Comparison of ENCODE assay signal across 8 mouse cellular contexts in genomic region chr3:28814361-28814760, GRCm38 (mm10). TPM values are rescaled to one million over a fixed set of nuclear protein-coding genes. Genes with fewer than 3 reads are reported as not detected.
A peak's percentile ranks its signal among the peaks of the same experiment; 100 is the strongest.
DNase-seq lines count a peak whose midpoint lies in the region; ATAC-seq and TF ChIP-seq lines count a peak whose summit lies in the region.

No protein-coding gene starts in this region.

- H3K27me3 ChIP-seq in forebrain, embryonic 14.5 days (replicated peaks; ENCODE audit: control insufficient read depth, insufficient read depth, low read length), result no peaks in the 10 kb centered on the region
- H3K27me3 ChIP-seq in forebrain, embryonic 12.5 days, result no peaks in the 10 kb centered on the region
- H3K27me3 ChIP-seq in midbrain, embryonic 11.5 days (ENCODE audit: control insufficient read depth, insufficient read depth, low read length), result no peaks in the 10 kb centered on the region
- H3K27me3 ChIP-seq in midbrain, embryonic 13.5 days, result no peaks in the 10 kb centered on the region
- H3K27me3 ChIP-seq in lung, postnatal 0 days (replicated peaks; ENCODE audit: insufficient read depth, low read length), result no peaks in the 10 kb centered on the region

- no peak overlapping the region for H3K4me2 ChIP-seq in forebrain, embryonic 14.5 days (ENCODE audit: low read length)
- H3K4me2 ChIP-seq in forebrain, embryonic 12.5 days, result no peak overlapping the region
- H3K4me2 ChIP-seq in midbrain, embryonic 11.5 days, result no peak overlapping the region
- no peak overlapping the region for H3K4me2 ChIP-seq in midbrain, embryonic 13.5 days (replicated peaks)
- no peak overlapping the region for H3K4me2 ChIP-seq in lung, postnatal 0 days (replicated peaks; ENCODE audit: low read depth, low read length)

- WGBS in forebrain, embryonic 14.5 days, result 9% methylated on average over 4 of the region's 4 CpGs
- WGBS in forebrain, embryonic 12.5 days, result 8% methylated on average over 4 of the region's 4 CpGs
- WGBS in midbrain, embryonic 11.5 days, result 17% methylated on average over 4 of the region's 4 CpGs
- 13% methylated on average over 4 of the region's 4 CpGs for WGBS in midbrain, embryonic 13.5 days
- whole genome bisulfite sequencing in lung, postnatal 0 days, result 4% methylated on average over 4 of the region's 4 CpGs

- peak; percentile 86 for DNase-seq in forebrain, embryonic 14.5 days (ENCODE audit: low spot score)
- DNase-seq in midbrain, embryonic 11.5 days (ENCODE audit: low spot score, missing footprints), result peak; percentile 94
- DNase-seq in embryo, embryonic 11 days, result peak; percentile 73
- DNase-seq in lung, postnatal 0 days (ENCODE audit: low spot score), result peak; percentile 78
- no peak for DNase-seq in urinary bladder, postnatal 36 days (ENCODE audit: low spot score in 2 of 2)
- DNase-seq in spleen, postnatal 4 days (ENCODE audit: low spot score in 2 of 2), result no peak

- no peak for TF ChIP-seq EP300 in lung, postnatal 0 days (IDR thresholded peaks at IDR 0.05)

- H3K4me3 ChIP-seq in forebrain, embryonic 14.5 days (ENCODE audit: low read depth, low read length), result no peak overlapping the region
- H3K4me3 ChIP-seq in forebrain, embryonic 12.5 days (replicated peaks), result no peak overlapping the region
- no peak overlapping the region for H3K4me3 ChIP-seq in midbrain, embryonic 11.5 days (ENCODE audit: low read depth, low read length)
- H3K4me3 ChIP-seq in midbrain, embryonic 13.5 days (replicated peaks), result no peak overlapping the region
- no peak overlapping the region for H3K4me3 ChIP-seq in lung, postnatal 0 days (ENCODE audit: low read depth, low read length)

- no peak overlapping the region for H3K9ac ChIP-seq in forebrain, embryonic 14.5 days (ENCODE audit: low read length)
- no peak overlapping the region for H3K9ac ChIP-seq in forebrain, embryonic 12.5 days
- no peak overlapping the region for H3K9ac ChIP-seq in midbrain, embryonic 11.5 days (ENCODE audit: low read length)
- H3K9ac ChIP-seq in midbrain, embryonic 13.5 days (replicated peaks), result no peak overlapping the region
- no peak overlapping the region for H3K9ac ChIP-seq in lung, postnatal 0 days (replicated peaks; ENCODE audit: low read depth)

- H3K4me1 ChIP-seq in forebrain, embryonic 14.5 days (ENCODE audit: control insufficient read depth, insufficient read depth, low read length), result no peaks in the 10 kb centered on the region
- H3K4me1 ChIP-seq in forebrain, embryonic 12.5 days, result no peaks in the 10 kb centered on the region
- no peaks in the 10 kb centered on the region for H3K4me1 ChIP-seq in midbrain, embryonic 11.5 days (ENCODE audit: control insufficient read depth, insufficient read depth, low read length)
- H3K4me1 ChIP-seq in midbrain, embryonic 13.5 days (replicated peaks), result no peaks in the 10 kb centered on the region
- H3K4me1 ChIP-seq in lung, postnatal 0 days (ENCODE audit: insufficient read depth, low read depth, low read length), result no peaks in the 10 kb centered on the region

- peak; percentile 81 for TF ChIP-seq CTCF in lung, postnatal 0 days (IDR thresholded peaks at IDR 0.05)

- no peaks in the 10 kb centered on the region for H3K36me3 ChIP-seq in forebrain, embryonic 14.5 days (ENCODE audit: control insufficient read depth, insufficient read depth, low read length)
- H3K36me3 ChIP-seq in forebrain, embryonic 12.5 days (replicated peaks), result no peaks in the 10 kb centered on the region
- no peaks in the 10 kb centered on the region for H3K36me3 ChIP-seq in midbrain, embryonic 11.5 days (ENCODE audit: control insufficient read depth, insufficient read depth, low read length)
- peaks cover 6% of the 10 kb centered on the region; the same call in 1 of the 2 replicates for H3K36me3 ChIP-seq in midbrain, embryonic 13.5 days
- no peaks in the 10 kb centered on the region for H3K36me3 ChIP-seq in lung, postnatal 0 days (ENCODE audit: insufficient read depth, low read length)

- H3K9me3 ChIP-seq in forebrain, embryonic 14.5 days (replicated peaks; ENCODE audit: control insufficient read depth, low read length), result no peaks in the 10 kb centered on the region
- no peaks in the 10 kb centered on the region for H3K9me3 ChIP-seq in forebrain, embryonic 12.5 days
- no peaks in the 10 kb centered on the region for H3K9me3 ChIP-seq in midbrain, embryonic 11.5 days (ENCODE audit: control insufficient read depth, low read length)
- H3K9me3 ChIP-seq in midbrain, embryonic 13.5 days, result no peaks in the 10 kb centered on the region
- no peaks in the 10 kb centered on the region for H3K9me3 ChIP-seq in lung, postnatal 0 days (ENCODE audit: low read length)

- 0 out of 2 replicates have a peak, but pooled peaks have one; percentile 54 for ATAC-seq in forebrain, embryonic 14.5 days
- no peak for ATAC-seq in forebrain, embryonic 12.5 days (ENCODE audit: low FRiP score)
- ATAC-seq in midbrain, embryonic 11.5 days (ENCODE audit: low FRiP score), result no peak
- no peak for ATAC-seq in midbrain, embryonic 13.5 days
- ATAC-seq in lung, postnatal 0 days, result no peak

- no peak overlapping the region for H3K27ac ChIP-seq in forebrain, embryonic 14.5 days (ENCODE audit: low read depth, low read length)
- H3K27ac ChIP-seq in forebrain, embryonic 12.5 days, result no peak overlapping the region
- H3K27ac ChIP-seq in midbrain, embryonic 11.5 days (ENCODE audit: low read depth, low read length), result no peak overlapping the region
- H3K27ac ChIP-seq in midbrain, embryonic 13.5 days, result no peak overlapping the region
- H3K27ac ChIP-seq in lung, postnatal 0 days (ENCODE audit: low read length), result no peak overlapping the region

RNA-seq across cellular contexts. Expression of gene Rpl22l1, which starts 9.1 kb away (rescaled TPM):
- 233 and 285 TPM in 2 replicates for polyA plus RNA-seq in forebrain, embryonic 14.5 days (2014; fragmentation: Nextera tagmentation; extraction: Ambion mirVana)
- 359 and 367 TPM in 2 replicates for polyA plus RNA-seq in forebrain, embryonic 12.5 days (2016; fragmentation: Nextera tagmentation; extraction: Ambion mirVana)
- polyA plus RNA-seq in midbrain, embryonic 11.5 days (2014; fragmentation: Nextera tagmentation; extraction: Ambion mirVana), result 389 and 419 TPM in 2 replicates
- 233 and 254 TPM in 2 replicates for polyA plus RNA-seq in midbrain, embryonic 13.5 days (2015; fragmentation: Nextera tagmentation; extraction: Ambion mirVana)
- 279 and 306 TPM in 2 replicates for polyA plus RNA-seq in lung, postnatal 0 days (2015; fragmentation: Nextera tagmentation; extraction: Ambion mirVana)

RNA-seq across cellular contexts. Expression of gene Eif5a2, which starts 33.3 kb away (rescaled TPM):
- 11.9 and 12.5 TPM in 2 replicates for polyA plus RNA-seq in forebrain, embryonic 14.5 days (2014; fragmentation: Nextera tagmentation; extraction: Ambion mirVana)
- polyA plus RNA-seq in forebrain, embryonic 12.5 days (2016; fragmentation: Nextera tagmentation; extraction: Ambion mirVana), result 13.1 and 13.8 TPM in 2 replicates
- polyA plus RNA-seq in midbrain, embryonic 11.5 days (2014; fragmentation: Nextera tagmentation; extraction: Ambion mirVana), result 18.0 and 20.7 TPM in 2 replicates
- 8.7 and 9.4 TPM in 2 replicates for polyA plus RNA-seq in midbrain, embryonic 13.5 days (2015; fragmentation: Nextera tagmentation; extraction: Ambion mirVana)
- polyA plus RNA-seq in lung, postnatal 0 days (2015; fragmentation: Nextera tagmentation; extraction: Ambion mirVana), result 4.7 and 6.2 TPM in 2 replicates

Comparison
In these comparisons a context has a peak if more than half of its experiments do, and no peak if none do; other contexts are left out.
1. DNase-seq: peak in forebrain, embryonic 14.5 days (single experiment), midbrain, embryonic 11.5 days (single experiment), embryo, embryonic 11 days (single experiment) and lung, postnatal 0 days (single experiment); none in urinary bladder, postnatal 36 days (0 of 2) and spleen, postnatal 4 days (0 of 2).